In genomic region chr9:8139501-8139900, GRCm38 (mm10) we compare ENCODE assay signal across 25 mouse cellular contexts. TPM values are rescaled to one million over a fixed set of nuclear protein-coding genes. Genes with fewer than 3 reads are reported as not detected.
A peak's percentile ranks its signal among the peaks of the same experiment; 100 is the strongest.
DNase-seq lines count a peak whose midpoint lies in the region; ATAC-seq and TF ChIP-seq lines count a peak whose summit lies in the region.
"Had no signal": no experiment of that assay in that cellular context is flagged by ENCODE, and none has a peak within 500 bp of the region (broad histone marks: within the 10 kb centered on the region; RNA-seq: fewer than 3 reads in every experiment).

No protein-coding gene starts in this region.

- 83% methylated on average over 1 of the region's 1 CpGs for WGBS in neural tube, embryonic 15.5 days

- no peak overlapping the region for H3K9ac ChIP-seq in neural tube, embryonic 15.5 days (replicated peaks)
- H3K9ac ChIP-seq: forebrain, embryonic 13.5 days; forebrain, postnatal 0 days; heart, embryonic 12.5 days; heart, embryonic 15.5 days; hindbrain, embryonic 13.5 days; intestine, embryonic 15.5 days had no signal

- peak overlapping the region; percentile 5 for H3K4me2 ChIP-seq in myocyte (ENCODE audit: low read depth)
- H3K4me2 ChIP-seq in neural tube, embryonic 15.5 days = no peak overlapping the region
- H3K4me2 ChIP-seq: forebrain, embryonic 13.5 days; heart, embryonic 12.5 days; heart, embryonic 15.5 days; hindbrain, embryonic 13.5 days; intestine, embryonic 15.5 days had no signal

- peak; percentile 25 for DNase-seq in adrenal gland, adult 8-10 months
- DNase-seq in adrenal gland, postnatal 25 days = no peak
- peak; percentile 26 for DNase-seq in adrenal gland, postnatal 10 days
- DNase-seq: cerebellum, adult 18-20 months; cerebellum, adult 9-10 months; cerebellum, postnatal 14 days; forebrain, postnatal 0 days; gastrocnemius, adult 2 months; gastrocnemius, postnatal 14 days; heart, adult 18-20 months; heart, postnatal 10 days; heart, postnatal 36 days; kidney, adult 11 months had no signal

- no peak overlapping the region for H3K4me3 ChIP-seq in myocyte
- H3K4me3 ChIP-seq in neural tube, embryonic 15.5 days (replicated peaks) = no peak overlapping the region
- H3K4me3 ChIP-seq: forebrain, embryonic 10.5 days; forebrain, embryonic 13.5 days; gastrocnemius, adult 2 months; heart, embryonic 12.5 days; heart, embryonic 15.5 days; hindbrain, embryonic 10.5 days; hindbrain, embryonic 13.5 days; intestine, embryonic 15.5 days had no signal

- no peak overlapping the region for H3ac ChIP-seq in myocyte (ENCODE audit: control insufficient read depth, insufficient read length)

- H3K27ac ChIP-seq in neural tube, embryonic 15.5 days (replicated peaks) = no peak overlapping the region
- H3K27ac ChIP-seq: forebrain, embryonic 10.5 days; forebrain, embryonic 13.5 days; gastrocnemius, adult 2 months; heart, embryonic 15.5 days; hindbrain, embryonic 10.5 days; hindbrain, embryonic 13.5 days; intestine, embryonic 15.5 days had no signal

- TF ChIP-seq POLR2A in myocyte (IDR thresholded peaks at IDR 0.05; ENCODE audit: insufficient read length, low read depth) = no peak

- H3K27me3 ChIP-seq in myocyte (ENCODE audit: control insufficient read depth, insufficient read depth, insufficient read length) = no peaks in the 10 kb centered on the region
- 0 out of 2 replicates have a peak, but pooled peaks cover 2% of the 10 kb centered on the region for H3K27me3 ChIP-seq in neural tube, embryonic 15.5 days (replicated peaks)
- H3K27me3 ChIP-seq: forebrain, embryonic 13.5 days; heart, embryonic 12.5 days; hindbrain, embryonic 13.5 days; intestine, embryonic 15.5 days had no signal

- H3K36me3 ChIP-seq in myocyte (ENCODE audit: control insufficient read depth, insufficient read depth) = no peaks in the 10 kb centered on the region
- H3K36me3 ChIP-seq in neural tube, embryonic 15.5 days = no peaks in the 10 kb centered on the region
- H3K36me3 ChIP-seq: forebrain, embryonic 10.5 days; heart, embryonic 12.5 days; heart, embryonic 15.5 days; hindbrain, embryonic 10.5 days; hindbrain, embryonic 13.5 days; intestine, embryonic 15.5 days had no signal

- H3K4me1 ChIP-seq in neural tube, embryonic 15.5 days = peaks cover 4% of the 10 kb centered on the region
- H3K4me1 ChIP-seq: heart, embryonic 12.5 days; intestine, embryonic 15.5 days had no signal

- ATAC-seq in granulocyte monocyte progenitor cell, adult 5-6 weeks (replicated peaks; ENCODE audit: poor library complexity, severe bottlenecking) = no peak
- ATAC-seq in neural tube, embryonic 15.5 days (ENCODE audit: low FRiP score) = no peak
- ATAC-seq: forebrain, embryonic 13.5 days; forebrain, postnatal 0 days; hindbrain, embryonic 16.5 days; intestine, embryonic 15.5 days; Patski had no signal

- H3K9me3 ChIP-seq in neural tube, embryonic 15.5 days (replicated peaks) = no peaks in the 10 kb centered on the region
- H3K9me3 ChIP-seq: forebrain, embryonic 13.5 days; heart, embryonic 12.5 days; heart, embryonic 15.5 days; hindbrain, embryonic 13.5 days; intestine, embryonic 15.5 days had no signal

- H3K79me2 ChIP-seq in myocyte (ENCODE audit: control insufficient read depth, insufficient read depth) = no peaks in the 10 kb centered on the region

TF ChIP-seq in myocyte, 11 proteins besides CTCF, POLR2A, EP300 and RAD21:
- TF ChIP-seq USF1 (IDR thresholded peaks at IDR 0.05; ENCODE audit: low read depth) (no peak), TCF12 (IDR thresholded peaks at IDR 0.05; ENCODE audit: insufficient read depth, poor library complexity, severe bottlenecking) (no peak), MYOG (IDR thresholded peaks at IDR 0.05; ENCODE audit: control insufficient read depth in 1 of 3, insufficient read depth in 1 of 3, insufficient read length in 2 of 3, low read depth in 2 of 3) (no peak), TCF3 (IDR thresholded peaks at IDR 0.05; ENCODE audit: insufficient read length, low read depth) (no peak), SRF (IDR thresholded peaks at IDR 0.05; ENCODE audit: control insufficient read depth, insufficient read length, low read depth) (no peak), CEBPB (IDR thresholded peaks at IDR 0.05; ENCODE audit: insufficient read depth, poor library complexity, severe bottlenecking) (no peak), POLR2AphosphoS2 (IDR thresholded peaks at IDR 0.05; ENCODE audit: insufficient read length, low read depth) (no peak), E2F4 (IDR thresholded peaks at IDR 0.05; ENCODE audit: insufficient read depth) (no peak), MAX (IDR thresholded peaks at IDR 0.05; ENCODE audit: low read depth) (no peak), REST (IDR thresholded peaks at IDR 0.05; ENCODE audit: insufficient read depth, insufficient read length) (no peak), MYOD1 (IDR thresholded peaks at IDR 0.05; ENCODE audit: control insufficient read depth in 1 of 3, insufficient read length in 2 of 3, low read depth in 2 of 3) (no peak)
TF ChIP-seq in myocyte: peak in this region for 0.

RNA-seq across cellular contexts. Expression of gene Cep126, which starts 5.4 kb away (rescaled TPM):
- 10 to 100 TPM; 13.2 to 15.3 (median 14.3) TPM for total RNA-seq in adrenal gland, adult 8-10 months (2022)
- 11.9 and 12.5 TPM in 2 replicates for total RNA-seq in adrenal gland, postnatal 25 days (2021)
- 1 to 10 TPM; 6.7 to 8.8 TPM for total RNA-seq in adrenal gland, postnatal 10 days (2021)
- 0.34 TPM for polyA plus RNA-seq in myocyte (2012; fragmentation: generic; extraction: Trizol)
- total RNA-seq in granulocyte monocyte progenitor cell, adult 5-6 weeks (2014; fragmentation: Nextera tagmentation) = 1.1 and 1.2 TPM in 2 replicates
- total RNA-seq in granulocyte monocyte progenitor cell, adult 5-6 weeks (2017) = 0.26 and 0.78 TPM in 2 replicates
- 3.1 and 4.7 TPM in 2 replicates for polyA plus RNA-seq in neural tube, embryonic 15.5 days (2015; fragmentation: Nextera tagmentation; extraction: Ambion mirVana)
